Mouse (Mus musculus) mesoderm, embryonic 11.5 days (tissue): ENCODE measurements around the gene Pgpep1l.

ENCODE experiments used
- DNase-seq: peaks from one replicate; pipeline ENCODE4 v3.0.0-alpha.2; 2012; ENCODE audit warnings: low read depth, low spot score

The Pgpep1l gene

DNA sequence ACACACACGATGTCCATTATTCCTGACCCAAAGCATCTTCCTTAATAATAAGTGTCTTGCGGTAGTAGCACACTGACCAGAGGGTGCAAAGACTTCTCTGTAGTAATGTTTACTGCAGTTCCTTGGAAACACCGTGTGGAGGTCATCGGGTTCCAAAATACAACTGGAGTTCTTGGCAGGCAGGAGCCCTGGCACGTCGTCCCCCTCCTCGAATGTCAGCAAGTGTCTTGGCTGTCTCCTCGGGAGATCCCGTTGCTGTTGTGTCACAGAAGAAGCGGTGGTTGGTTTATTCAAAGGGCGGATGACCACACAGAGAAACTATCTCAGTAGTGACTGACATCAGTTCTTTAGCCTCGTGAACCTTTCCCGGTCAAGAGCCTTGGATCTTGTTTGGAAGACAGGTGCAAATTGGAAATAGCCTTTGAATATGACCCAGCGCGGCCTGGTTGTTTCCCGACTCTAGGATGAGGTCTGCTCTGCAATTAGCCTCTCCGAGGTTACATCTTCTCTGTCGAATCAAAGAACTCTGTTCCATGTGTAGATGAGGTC, 48.4 kb downstream of the Pgpep1l start:
- DNase-seq: no peak

- no peak for DNase-seq
These were observed 50.2 kb downstream of the Pgpep1l start for GRCm38 (mm10) chr7:68213842-68214241.

DNA sequence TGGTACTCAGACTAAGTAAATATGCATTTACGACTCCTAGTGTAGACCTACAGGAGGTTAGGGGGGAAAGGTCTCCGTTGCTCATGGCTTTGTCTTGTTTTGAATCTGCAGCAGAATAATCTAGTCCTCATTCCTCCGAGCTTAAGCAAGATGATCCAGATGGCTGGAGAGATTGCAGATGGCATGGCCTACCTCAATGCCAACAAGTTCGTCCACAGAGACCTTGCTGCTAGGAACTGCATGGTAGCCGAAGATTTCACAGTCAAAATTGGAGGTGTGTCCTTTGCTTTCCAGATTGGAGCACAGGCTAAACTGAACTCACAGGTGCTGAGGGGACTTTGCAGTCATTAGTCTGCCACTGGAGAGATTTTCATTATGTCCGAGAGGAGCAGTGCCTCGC, 52.1 kb downstream of the Pgpep1l start:
- no peak for DNase-seq

DNA sequence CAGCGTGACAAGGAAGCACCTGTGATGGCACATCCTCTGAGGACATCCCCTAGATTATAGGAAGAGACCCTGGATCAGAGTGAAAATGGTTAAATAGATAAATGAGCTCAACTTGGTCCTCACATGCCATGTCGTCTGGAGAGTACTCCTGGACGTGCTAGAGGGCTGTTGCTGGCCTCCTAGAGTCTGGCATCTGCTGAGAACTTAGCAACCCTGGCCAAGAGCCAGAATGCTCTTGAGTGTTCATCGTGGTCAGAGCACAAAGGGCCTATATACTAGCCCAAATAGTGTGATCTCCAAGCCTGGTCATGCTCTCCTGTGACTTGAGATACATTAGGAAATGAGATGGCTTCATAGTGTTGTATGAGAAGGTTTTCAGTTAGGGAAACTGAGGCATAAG, 53.6 kb downstream of the Pgpep1l start:
- no peak for DNase-seq

- no peak for DNase-seq
These were observed 55.0 kb downstream of the Pgpep1l start for GRCm38 (mm10) chr7:68209039-68209438.

GRCm38 (mm10) chr7:68205776-68206427, 58.1 kb downstream of the Pgpep1l start:
- no peak for DNase-seq

DNA sequence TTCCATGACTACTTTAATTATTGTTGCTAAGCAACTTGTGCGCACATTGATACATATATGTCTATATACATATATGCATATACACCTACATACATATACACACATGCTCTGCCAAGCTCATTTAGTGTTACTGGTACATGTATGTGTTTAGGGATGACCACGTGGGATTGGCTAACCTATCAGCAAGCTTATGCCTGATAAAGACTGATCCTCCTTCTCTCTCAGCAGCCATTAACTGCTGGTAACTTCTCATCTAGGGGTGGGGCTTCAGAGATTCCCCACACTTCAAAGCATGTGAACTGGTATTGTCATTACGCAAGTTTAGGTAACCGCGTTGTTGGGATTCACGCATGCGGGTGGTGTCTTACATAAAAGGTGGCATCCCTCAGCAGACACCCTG, 64.4 kb downstream of the Pgpep1l start:
- no peak for DNase-seq

- no peak for DNase-seq
These were observed 69.9 kb downstream of the Pgpep1l start for GRCm38 (mm10) chr7:68193958-68194695.

- no peak for DNase-seq
These were observed 74.2 kb downstream of the Pgpep1l start for GRCm38 (mm10) chr7:68189691-68190456.

DNA sequence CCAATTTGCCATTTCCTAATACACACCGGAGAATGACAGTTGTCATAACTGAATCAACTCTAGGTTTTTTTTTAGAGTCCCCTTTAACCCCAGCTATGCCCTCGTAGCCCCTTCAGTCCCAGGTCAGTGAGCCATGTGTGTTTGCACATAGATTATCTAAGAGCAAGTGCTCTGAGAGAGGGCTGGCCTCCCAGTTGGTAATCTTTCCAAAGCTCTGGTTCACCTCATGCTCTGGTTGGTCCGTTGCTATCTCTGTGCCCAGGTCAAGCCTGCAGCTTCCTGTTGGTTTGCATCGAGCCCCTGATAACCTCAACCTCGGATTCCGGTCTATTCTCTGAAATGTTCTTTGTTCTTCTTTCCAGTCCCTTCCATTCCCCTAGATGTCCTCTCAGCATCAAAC, 74.8 kb downstream of the Pgpep1l start:
- DNase-seq: no peak
